Mouse (Mus musculus): ENCODE results near the gene Ltb4r2.

GRCm38 (mm10) chr14:55716884-55717283, 44.3 kb upstream of the Ltb4r2 start:
- TF ChIP-seq POLR2A (IDR thresholded peaks at IDR 0.05; ENCODE audit: insufficient read depth, low read depth, low read length) (no peak), CTCF (IDR thresholded peaks at IDR 0.05; ENCODE audit: insufficient read depth, low read depth, low read length) (no peak)

All from olfactory bulb, adult 2 months (tissue).